Mouse (Mus musculus) G1E-ER4 (cell line): ENCODE data around the gene Gm42372. TPM values are rescaled to one million over a fixed set of nuclear protein-coding genes. Genes with fewer than 3 reads are reported as not detected.

Source experiments
- GATA1 ChIP-seq: IDR thresholded peaks from one replicate; pipeline ENCODE4 v1.8.0; 2012; ENCODE audit warnings: low read length, inconsistent platforms
- polyA plus RNA-seq: library from polyadenylated mRNA; stranded (reverse); fragments of >175 nt; gene quantifications from 2 replicates; pipeline ENCODE4 v1.2.3, GENCODE M21; 2012

Gene Gm42372
- polyA plus RNA-seq, 1 experiment = not detected

DNA sequence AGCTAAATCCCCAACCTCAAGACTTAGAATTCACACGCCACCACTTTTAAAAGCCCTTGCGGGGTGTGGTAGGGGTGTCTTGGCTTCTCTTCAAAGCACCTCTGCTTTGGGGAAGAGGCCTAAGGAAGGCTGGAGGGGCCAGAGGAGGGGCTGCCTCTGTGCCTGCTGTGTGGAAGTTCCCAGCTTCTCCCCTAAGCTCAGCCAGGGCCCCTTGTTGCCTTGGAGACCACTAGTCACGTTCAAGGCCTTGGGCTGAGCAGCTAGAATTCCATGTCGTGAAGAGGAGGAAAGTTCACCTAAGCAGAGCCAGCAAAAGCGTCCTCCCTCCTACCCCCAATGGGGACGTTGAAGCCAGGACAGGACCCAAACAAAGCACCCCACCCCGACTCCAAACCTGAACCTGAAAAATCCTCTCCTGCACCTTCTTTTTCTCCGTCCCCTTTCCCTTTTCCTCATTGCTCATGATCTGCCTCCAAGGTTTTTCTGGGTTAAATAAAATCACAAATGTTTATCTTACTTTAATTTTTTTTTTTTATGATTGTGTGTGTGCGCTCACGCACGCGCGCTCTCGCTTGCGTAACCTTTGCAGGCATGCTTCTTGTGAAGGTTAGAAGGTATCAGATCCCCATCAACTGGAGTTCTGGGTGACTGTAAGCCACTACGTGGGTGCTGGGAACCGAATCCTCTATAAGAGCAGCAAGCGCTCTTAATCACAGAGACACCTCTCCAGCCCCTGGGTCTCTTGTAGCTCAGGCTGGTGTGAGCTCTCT lies 9.0 kb downstream of the Gm42372 start:
- no peak for TF ChIP-seq GATA1

- TF ChIP-seq GATA1 = no peak
Observed at GRCm38 (mm10) chr7:16992451-16992807, 9.5 kb downstream of the Gm42372 start, which contains the start of gene Ccdc8. TSS of gene Ccdc8 (plus strand) at chr7:16992708.

DNA sequence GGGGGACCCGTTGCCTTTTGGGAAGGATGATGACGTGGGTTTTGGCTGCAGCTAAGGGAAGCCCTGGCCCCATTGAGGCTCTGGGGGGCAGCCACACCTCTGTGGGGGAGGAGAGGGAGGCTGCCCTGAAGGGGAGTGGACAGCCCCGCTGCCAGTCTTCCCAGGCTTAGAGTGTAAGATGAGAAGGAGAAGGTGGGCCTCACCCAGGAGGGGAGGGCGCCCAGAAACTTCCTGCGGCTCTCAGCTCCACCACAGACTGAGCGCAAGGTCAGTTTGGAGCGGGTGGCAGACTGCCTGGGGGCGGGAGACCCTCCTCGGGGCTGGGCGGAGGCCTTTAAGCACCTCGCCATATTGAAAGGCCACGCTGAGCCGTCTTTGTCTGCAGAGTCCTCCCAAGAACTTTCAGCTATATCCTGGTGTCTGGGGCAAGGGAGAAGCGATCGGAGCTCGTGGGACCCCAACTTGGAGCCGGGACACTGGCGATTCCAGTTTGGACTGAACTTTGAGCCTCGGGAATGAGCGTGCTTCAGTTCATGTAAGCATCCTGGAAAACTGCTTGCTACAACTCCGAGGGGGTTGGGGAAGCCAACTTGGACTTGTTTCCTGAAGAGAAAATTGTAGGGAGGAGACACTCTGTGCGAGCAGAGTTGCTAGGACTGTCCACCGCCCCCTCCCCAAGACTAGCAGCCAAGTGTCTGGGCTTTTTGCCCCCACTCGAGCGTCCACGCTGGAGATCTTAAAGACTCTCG lies 10.9 kb downstream of the Gm42372 start:
- TF ChIP-seq GATA1 = no peak

GRCm38 (mm10) chr7:16994400-16994799 lies 11.5 kb downstream of the Gm42372 start:
- no peak for TF ChIP-seq GATA1

- TF ChIP-seq GATA1 = no peak
Observed at GRCm38 (mm10) chr7:16995345-16995744, 12.5 kb downstream of the Gm42372 start.

- no peak for TF ChIP-seq GATA1
Observed at GRCm38 (mm10) chr7:16999233-16999632, 16.3 kb downstream of the Gm42372 start.

DNA sequence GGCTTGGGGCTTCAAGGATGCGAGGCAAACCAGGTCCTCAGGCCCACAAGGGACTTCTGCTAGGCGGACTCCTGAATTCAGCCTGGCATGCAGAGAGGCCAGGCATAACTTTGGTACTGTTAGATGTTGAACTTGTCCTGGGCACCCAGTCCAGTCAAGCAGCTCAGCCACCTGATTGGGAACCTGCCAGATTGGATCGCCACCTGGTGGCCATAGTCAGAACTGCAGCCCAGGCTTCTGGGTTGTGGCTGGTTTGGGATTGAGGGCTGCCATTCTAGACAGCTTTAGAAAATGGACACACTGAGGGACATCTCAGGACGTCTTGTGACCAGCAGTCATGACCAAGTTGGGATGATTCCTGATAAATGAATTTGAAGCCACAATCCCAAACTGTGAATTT lies 16.8 kb downstream of the Gm42372 start:
- no peak for TF ChIP-seq GATA1

DNA sequence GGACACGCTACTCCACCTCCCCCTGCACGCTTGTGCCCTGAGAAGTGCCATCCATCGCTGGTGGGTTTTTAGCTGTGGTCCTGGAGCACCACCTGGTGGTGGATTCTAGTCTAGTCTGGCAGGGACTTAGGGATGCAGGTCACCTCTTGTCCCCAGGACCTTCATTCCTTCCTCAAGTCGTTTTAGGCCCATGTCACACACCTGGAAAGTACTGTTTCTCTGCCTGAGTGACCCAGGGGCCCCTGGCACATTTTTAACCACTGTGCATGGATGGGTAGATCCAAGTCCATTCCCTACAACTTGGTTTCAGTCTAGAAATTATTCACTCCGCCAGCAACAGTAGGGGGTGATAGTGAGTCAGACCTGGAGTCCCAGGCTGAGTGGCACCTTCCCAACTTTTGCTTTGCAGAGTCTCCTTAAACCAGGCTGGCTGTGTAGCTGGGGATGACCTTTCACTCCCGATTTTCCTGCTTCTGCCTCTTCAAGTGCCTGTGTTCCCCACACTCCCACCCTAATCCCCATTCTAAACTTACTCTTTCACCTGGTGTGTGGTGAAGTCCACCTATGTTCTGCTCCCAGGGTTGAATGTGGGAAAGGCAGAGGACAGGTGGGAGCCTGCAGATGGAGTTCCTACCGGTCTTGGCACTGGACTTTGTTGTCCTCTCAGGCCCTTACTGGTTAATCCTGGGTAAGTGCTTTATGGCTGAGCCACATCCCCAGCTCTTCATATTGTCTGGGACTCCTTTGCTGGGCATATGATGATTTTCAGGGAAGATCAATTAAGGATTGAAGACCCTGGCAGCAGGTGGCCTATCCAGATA lies 19.7 kb downstream of the Gm42372 start:
- TF ChIP-seq GATA1 = no peak

DNA sequence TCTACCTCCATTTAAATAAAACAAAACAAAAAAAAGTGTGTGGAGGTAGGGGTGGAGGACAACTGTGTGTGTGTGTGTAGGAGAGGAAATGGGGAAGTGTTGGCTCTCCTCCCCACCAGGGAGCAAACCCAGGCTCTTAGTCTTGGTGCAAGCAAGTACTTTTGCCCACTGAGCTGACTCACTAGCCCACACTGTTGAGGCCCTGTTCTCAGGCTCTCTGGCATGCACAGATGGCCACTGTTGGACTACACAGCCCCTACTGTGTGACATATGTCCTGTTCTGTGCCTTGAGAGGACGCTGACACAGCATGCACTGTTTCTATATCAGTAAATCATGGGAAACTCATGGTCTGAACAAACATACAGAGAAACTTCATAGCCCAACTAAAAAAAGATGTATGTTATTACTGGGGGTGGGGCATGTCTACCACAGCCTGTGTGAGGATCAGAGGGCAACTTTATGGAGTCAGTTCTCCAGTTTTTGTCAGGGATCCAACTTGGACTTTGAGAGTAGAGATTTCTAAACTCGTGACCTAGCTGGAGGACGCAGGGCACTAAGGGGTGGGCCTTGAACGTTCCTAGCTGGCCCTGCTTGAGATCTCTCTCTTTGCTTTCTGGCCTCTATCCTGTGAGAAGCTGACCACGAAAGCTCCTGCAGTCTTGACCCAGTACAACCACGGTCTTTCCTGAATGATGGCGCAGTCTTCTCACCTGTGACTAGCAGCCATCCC lies 20.5 kb downstream of the Gm42372 start:
- TF ChIP-seq GATA1 = no peak

- TF ChIP-seq GATA1 = no peak
Observed at GRCm38 (mm10) chr7:17004716-17005115, 21.8 kb downstream of the Gm42372 start.

DNA sequence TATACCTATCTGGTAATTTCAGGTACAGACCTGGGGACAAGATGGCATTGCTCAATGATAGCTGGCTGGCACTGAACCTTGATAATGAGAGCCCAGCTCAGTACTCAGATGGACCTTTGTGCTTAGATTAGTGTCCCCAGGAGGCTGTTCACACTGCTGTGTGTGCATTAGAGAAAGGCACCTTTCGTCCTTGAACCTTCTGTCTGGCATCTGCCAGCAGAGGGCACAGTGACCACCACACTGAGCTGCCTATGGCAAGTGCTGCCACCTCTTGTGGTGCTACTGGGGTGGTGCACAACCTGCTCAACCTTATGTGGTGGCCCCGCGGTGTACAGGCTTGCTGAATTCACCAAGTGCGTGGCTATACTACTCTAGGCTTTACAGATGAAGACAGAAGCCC lies 24.4 kb downstream of the Gm42372 start:
- TF ChIP-seq GATA1 = no peak

- no peak for TF ChIP-seq GATA1
Observed at GRCm38 (mm10) chr7:17009326-17010009, 26.6 kb downstream of the Gm42372 start.

GRCm38 (mm10) chr7:17010010-17010347 lies 27.1 kb downstream of the Gm42372 start:
- TF ChIP-seq GATA1 = no peak

DNA sequence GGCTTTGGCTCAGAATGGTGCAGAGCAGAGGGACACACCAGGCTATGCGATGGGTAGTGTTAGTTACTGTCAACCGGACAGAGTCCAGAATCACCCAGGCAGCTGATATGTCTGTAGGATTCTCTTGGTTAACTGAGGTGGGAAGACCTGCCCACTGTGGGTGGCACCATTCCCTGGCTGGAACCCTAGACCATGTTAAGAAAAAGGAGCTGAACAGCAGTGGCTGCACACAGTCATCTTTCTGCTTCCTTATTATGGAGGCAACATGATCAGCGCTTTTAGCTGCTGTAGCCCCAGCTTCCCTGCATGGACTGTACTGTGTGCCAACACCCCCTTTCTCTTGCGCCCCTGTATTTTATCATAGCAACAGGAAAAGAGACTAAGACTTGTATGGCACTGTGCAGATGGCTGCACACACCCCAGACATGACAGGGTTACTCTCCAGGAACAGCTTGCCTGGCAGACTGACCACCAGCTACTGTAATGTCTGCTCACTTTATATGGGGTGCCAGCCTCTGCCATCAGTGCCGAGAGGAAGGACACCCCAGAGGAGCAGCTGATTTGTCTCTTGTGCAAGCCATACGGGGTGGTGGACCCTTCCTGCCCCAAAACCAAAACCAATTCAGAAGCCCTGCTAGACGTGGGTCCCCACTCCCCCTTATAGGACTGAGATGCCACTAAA lies 29.2 kb downstream of the Gm42372 start:
- no peak for TF ChIP-seq GATA1
